In the genomic region with DNA sequence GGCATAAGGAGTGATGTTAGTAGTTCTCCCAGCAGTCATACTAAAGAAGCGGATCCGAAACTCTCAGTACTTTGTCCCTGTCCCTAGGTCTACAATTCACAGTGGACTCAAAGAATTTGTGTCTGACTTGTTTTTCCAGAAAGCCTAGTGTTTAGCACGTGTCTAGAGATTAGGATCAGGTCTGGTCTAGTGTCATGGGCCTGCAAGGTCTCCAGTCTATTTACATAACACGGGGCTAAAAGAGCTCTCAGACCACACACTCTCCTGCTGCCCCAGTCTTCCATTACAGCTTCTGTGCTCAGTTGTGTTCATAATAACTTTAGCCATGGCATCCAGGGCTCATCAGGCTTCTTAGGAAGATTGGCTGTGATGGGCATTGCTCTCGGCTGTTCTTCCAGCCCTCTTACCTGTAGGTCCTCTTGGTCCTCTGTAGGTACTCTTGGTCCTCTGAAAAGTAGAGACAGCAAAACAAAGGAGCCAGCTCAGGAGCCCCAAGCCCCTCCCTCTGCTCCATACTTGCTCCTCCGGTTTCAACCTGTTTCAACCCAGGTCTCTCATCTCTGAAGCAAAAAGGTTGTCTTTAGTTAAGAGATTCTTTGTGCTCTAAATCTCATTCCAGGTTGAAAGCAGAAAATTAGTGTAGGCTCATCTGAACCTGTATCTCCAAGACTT, we compare ENCODE assay signal across 22 mouse cellular contexts. TPM values are rescaled to one million over a fixed set of nuclear protein-coding genes. Genes with fewer than 3 reads are reported as not detected.
A peak's percentile ranks its signal among the peaks of the same experiment; 100 is the strongest.
DNase-seq lines count a peak whose midpoint lies in the region; ATAC-seq lines count a peak whose summit lies in the region.
"Had no signal": no experiment of that assay in that cellular context is flagged by ENCODE, and none has a peak within 500 bp of the region (broad histone marks: within the 10 kb centered on the region; RNA-seq: fewer than 3 reads in every experiment).

No protein-coding gene starts in this region.

- peak overlapping the region; percentile 10; the same call in 1 of the 2 replicates for H3K27ac ChIP-seq in lung, embryonic 16.5 days (ENCODE audit: low read length)
- peak overlapping the region; percentile 48; the same call in 1 of the 2 replicates for H3K27ac ChIP-seq in stomach, embryonic 15.5 days
- H3K27ac ChIP-seq: forebrain, embryonic 12.5 days; heart, embryonic 13.5 days; hindbrain, postnatal 0 days; macrophage; neural tube, embryonic 13.5 days had no signal

- DNase-seq in kidney, adult 11 months = peak; percentile 17
- DNase-seq in kidney, postnatal 4 days = no peak
- DNase-seq in lung, postnatal 4 days = no peak
- peak; percentile 33 for DNase-seq in R1 (ENCODE audit: low read depth, low spot score)
- DNase-seq in left cerebral cortex, postnatal 25 days (ENCODE audit: low spot score in 2 of 2) = no peak
- no peak for DNase-seq in right cerebral cortex, postnatal 36 days (ENCODE audit: low spot score in 2 of 2)
- DNase-seq: adrenal gland, postnatal 36 days; B cell, adult 2 months; cerebellum, adult 8-10 months; gastrocnemius, postnatal 14 days; heart, postnatal 36 days; layer of hippocampus, postnatal 36 days; liver; thymus, postnatal 4 days had no signal

- WGBS in lung, embryonic 16.5 days = 54% methylated on average over 6 of the region's 6 CpGs
- 58% methylated on average over 6 of the region's 6 CpGs for WGBS in stomach, embryonic 15.5 days

- H3K36me3 ChIP-seq in lung, embryonic 16.5 days (ENCODE audit: control insufficient read depth, insufficient read depth, low read length) = peaks cover 29% of the 10 kb centered on the region
- peaks cover 34% of the 10 kb centered on the region for H3K36me3 ChIP-seq in stomach, embryonic 15.5 days

- no peaks in the 10 kb centered on the region for H3K27me3 ChIP-seq in lung, embryonic 16.5 days (ENCODE audit: control insufficient read depth, insufficient read depth, low read depth, low read length)
- H3K27me3 ChIP-seq in stomach, embryonic 15.5 days (replicated peaks) = no peaks in the 10 kb centered on the region
- H3K27me3 ChIP-seq: forebrain, embryonic 12.5 days; heart, embryonic 13.5 days; neural tube, embryonic 13.5 days had no signal

- no peak overlapping the region for H3K4me3 ChIP-seq in lung, embryonic 16.5 days (ENCODE audit: low read length)
- H3K4me3 ChIP-seq in stomach, embryonic 15.5 days (replicated peaks) = no peak overlapping the region
- H3K4me3 ChIP-seq: forebrain, embryonic 12.5 days; heart, embryonic 13.5 days; neural tube, embryonic 13.5 days had no signal

- no peak overlapping the region for H3K4me2 ChIP-seq in lung, embryonic 16.5 days (ENCODE audit: low read depth, low read length)
- no peak overlapping the region for H3K4me2 ChIP-seq in stomach, embryonic 15.5 days
- H3K4me2 ChIP-seq: forebrain, embryonic 12.5 days; heart, embryonic 13.5 days; midbrain, embryonic 11.5 days; neural tube, embryonic 13.5 days had no signal

- no peaks in the 10 kb centered on the region for H3K9me3 ChIP-seq in lung, embryonic 16.5 days (ENCODE audit: control insufficient read depth, low read length)
- H3K9me3 ChIP-seq in stomach, embryonic 15.5 days = no peaks in the 10 kb centered on the region
- H3K9me3 ChIP-seq: forebrain, embryonic 12.5 days; heart, embryonic 13.5 days; neural tube, embryonic 13.5 days had no signal

- intact Hi-C loops in left cerebral cortex, postnatal 25 days (cut with DNase I) = no loop called here

- H3K9ac ChIP-seq in lung, embryonic 16.5 days (ENCODE audit: low read length) = no peak overlapping the region
- H3K9ac ChIP-seq in stomach, embryonic 15.5 days = no peak overlapping the region
- H3K9ac ChIP-seq: forebrain, embryonic 12.5 days; heart, embryonic 13.5 days; neural tube, embryonic 13.5 days had no signal

- peak; percentile 74 for ATAC-seq in lung, embryonic 16.5 days (ENCODE audit: low read depth)
- ATAC-seq in stomach, embryonic 15.5 days (ENCODE audit: insufficient read depth, low FRiP score, low read depth) = peak; percentile 68
- ATAC-seq: hindbrain, postnatal 0 days had no signal

- H3K4me1 ChIP-seq in lung, embryonic 16.5 days (replicated peaks; ENCODE audit: control insufficient read depth, insufficient read depth, low read length) = no peaks in the 10 kb centered on the region; the same call in 1 of the 2 replicates
- 0 out of 2 replicates have a peak, but pooled peaks cover 3% of the 10 kb centered on the region for H3K4me1 ChIP-seq in stomach, embryonic 15.5 days
- H3K4me1 ChIP-seq: forebrain, embryonic 12.5 days; heart, embryonic 13.5 days; neural tube, embryonic 13.5 days had no signal

RNA-seq across cellular contexts. Expression of a gene that starts 37.3 kb away (rescaled TPM):
- 2.5 and 3.2 TPM in 2 replicates for polyA plus RNA-seq in lung, embryonic 16.5 days (2015; fragmentation: Nextera tagmentation; extraction: Ambion mirVana)
- polyA plus RNA-seq in stomach, embryonic 15.5 days (2015; fragmentation: Nextera tagmentation; extraction: Ambion mirVana) = 5.9 and 6.6 TPM in 2 replicates
- total RNA-seq in left cerebral cortex, postnatal 25 days (2021) = 100 to 1,000 TPM in 1 of 2 experiments, 10 to 100 TPM in 1; 84.0 to 123 TPM

Comparison
In these comparisons a context has a peak if more than half of its experiments do, and no peak if none do; other contexts are left out.
1. DNase-seq: peak in kidney, adult 11 months (single experiment) and R1 (single experiment); none in kidney, postnatal 4 days (0 of 2), lung, postnatal 4 days (0 of 2), left cerebral cortex, postnatal 25 days (0 of 2) and right cerebral cortex, postnatal 36 days (0 of 2).